Mouse (Mus musculus) frontal cortex, adult (tissue): Measurements from ENCODE around the gene Gatb.

Experiments used
- ATAC-seq: cut with Nextera tagmentation; 2 replicates; pipeline ENCODE4 v1.9.2; 2017; ENCODE audit warnings: mild to moderate bottlenecking, moderate library complexity, mixed read lengths; ENCODE audit not compliant: low TSS enrichment

Gene Gatb

DNA sequence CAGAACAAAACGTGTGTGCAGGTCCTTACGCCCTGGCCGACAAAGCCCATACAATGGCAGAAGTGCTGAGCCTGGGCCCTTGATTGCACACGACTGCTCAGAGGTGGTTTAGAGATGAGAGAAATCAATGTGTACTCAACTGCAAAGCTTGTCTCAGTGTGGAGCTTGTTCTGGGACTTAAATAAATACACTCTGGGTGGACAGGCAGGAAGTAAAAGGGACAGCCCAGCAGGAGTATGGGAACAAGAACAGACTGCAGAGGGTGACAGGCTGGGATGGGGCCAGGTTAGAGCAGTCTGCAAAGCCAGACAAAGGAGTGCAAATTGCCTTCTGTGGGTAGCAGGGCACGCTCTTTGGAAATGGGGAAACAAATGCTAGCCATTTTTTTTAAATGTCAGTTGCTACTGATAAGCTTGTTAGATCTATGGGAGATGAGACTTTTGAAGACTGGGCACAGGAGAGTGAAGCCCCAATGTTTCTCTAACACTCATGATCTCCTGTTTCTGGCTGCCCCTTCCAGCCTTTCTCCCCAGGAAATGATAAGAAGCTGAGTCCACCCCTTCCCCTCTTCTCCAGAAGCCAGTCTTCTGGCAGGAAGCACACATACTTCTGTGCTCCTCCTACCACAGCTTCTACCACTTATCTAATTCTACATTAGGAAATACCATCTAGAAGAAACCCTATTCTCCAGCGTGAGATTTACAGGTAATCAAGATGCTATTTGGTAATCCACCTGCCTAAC lies 129.4 kb downstream of the Gatb start:
- ATAC-seq: no peak
